Mouse (Mus musculus) embryonic facial prominence, embryonic 12.5 days (tissue): Measurements from ENCODE around the gene Stk39. TPM values are rescaled to one million over a fixed set of nuclear protein-coding genes. Genes with fewer than 3 reads are reported as not detected.

Source experiments
- ATAC-seq: fragments of 200-750 bp; cut with Nextera tagmentation; 2 replicates; pipeline ENCODE4 v1.8.0; 2017; ENCODE audit not compliant: insufficient number of reproducible peaks, insufficient read depth, low FRiP score, low TSS enrichment
- H3K27ac ChIP-seq: fragments of 300-500 bp; sonication (generic); 2 replicates; pipeline ENCODE4 v1.5.1; 2016; ENCODE audit warnings: mild to moderate bottlenecking
- H3K27me3 ChIP-seq: fragments of 300-500 bp; sonication (generic); 2 replicates; pipeline ENCODE4 v1.6.1; 2016; ENCODE audit warnings: mild to moderate bottlenecking, moderate library complexity
- H3K36me3 ChIP-seq: fragments of 300-500 bp; sonication (generic); 2 replicates; pipeline ENCODE4 v1.6.1; 2016; ENCODE audit warnings: mild to moderate bottlenecking
- H3K4me1 ChIP-seq: fragments of 300-500 bp; sonication (generic); 2 replicates; pipeline ENCODE4 v1.6.1; 2016
- H3K4me2 ChIP-seq: fragments of 300-500 bp; sonication (generic); replicated peaks from 2 replicates; pipeline ENCODE4 v1.6.1; 2016; ENCODE audit warnings: mild to moderate bottlenecking, moderate library complexity
- H3K4me3 ChIP-seq: fragments of 300-500 bp; sonication (generic); 2 replicates; pipeline ENCODE4 v1.5.1; 2016; ENCODE audit warnings: mild to moderate bottlenecking
- H3K9ac ChIP-seq: fragments of 300-500 bp; sonication (generic); 2 replicates; pipeline ENCODE4 v1.6.1; 2016; ENCODE audit warnings: mild to moderate bottlenecking, moderate library complexity
- H3K9me3 ChIP-seq: fragments of 300-500 bp; sonication (generic); 2 replicates; pipeline ENCODE4 v1.6.1; 2016; ENCODE audit warnings: mild to moderate bottlenecking, moderate library complexity
- WGBS: fragments of 180-500 bp; shearing (Covaris S2); methylation state at CpG from one replicate; pipeline ENCODE4 v1.1.7; 2016; 5-methylcytosine and 5-hydroxymethylcytosine counted together
- polyA plus RNA-seq: library from polyadenylated mRNA; unstranded; fragments of >200 nt; fragmentation: Nextera tagmentation; extraction: Ambion mirVana; gene quantifications from 2 replicates; pipeline ENCODE4 v1.2.1, GENCODE M21; 2016

Gene Stk39
- polyA plus RNA-seq, 1 experiment from 2014 or later: 26.6 TPM

DNA sequence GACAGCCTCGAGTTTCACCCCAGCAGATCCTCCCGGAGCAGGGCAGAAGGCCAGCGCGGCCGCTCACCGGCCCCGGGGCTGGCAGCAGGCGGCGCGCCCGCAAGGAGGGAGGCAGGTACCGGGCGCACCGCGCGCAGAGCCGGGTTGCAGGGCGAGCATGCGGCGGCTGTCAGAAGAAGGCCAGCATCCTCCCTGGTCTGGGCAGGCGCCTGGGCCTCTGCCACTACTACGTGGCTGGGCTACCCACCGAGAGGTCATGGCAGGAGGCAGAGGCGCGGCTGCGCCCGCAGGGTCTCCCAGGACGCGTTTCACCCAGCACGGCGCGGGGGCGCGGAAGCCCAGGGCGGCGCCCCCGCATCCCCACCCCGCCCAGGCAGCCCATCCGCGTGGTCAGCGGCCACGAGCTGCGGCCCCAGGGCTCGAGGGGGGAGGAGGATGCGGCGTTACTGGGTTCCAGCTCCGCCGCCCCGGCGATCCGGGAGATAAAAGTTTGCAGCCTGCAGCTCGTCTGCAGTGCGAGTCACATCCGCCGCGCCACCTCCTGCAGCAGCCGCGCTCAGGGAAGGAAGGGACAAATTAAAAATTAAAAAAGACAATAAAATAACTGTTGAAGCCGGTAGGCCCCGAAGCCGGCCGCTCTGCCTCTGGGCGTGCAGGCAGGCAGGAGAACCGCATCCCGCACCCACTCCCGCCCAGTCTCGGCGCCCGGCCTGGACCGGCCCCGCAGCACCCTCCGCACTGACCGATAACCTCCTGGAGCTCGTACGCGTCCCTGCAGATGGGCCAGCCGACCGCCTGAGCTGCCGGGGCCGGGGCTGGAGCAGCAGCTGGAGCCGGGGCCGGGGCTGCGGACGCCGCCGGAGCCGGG is 943 bp downstream of the Stk39 start:
- no peaks in the 10 kb centered on the region for H3K9me3 ChIP-seq
- peaks cover 12% of the 10 kb centered on the region; the same call in 1 of the 2 replicates for H3K4me1 ChIP-seq
- H3K36me3 ChIP-seq: no peaks in the 10 kb centered on the region
- under 1% methylated on average over 86 of the region's 87 CpGs for WGBS
- no peaks in the 10 kb centered on the region for H3K27me3 ChIP-seq
- peak overlapping the region; percentile 91 for H3K4me3 ChIP-seq
- peak overlapping the region; percentile 85 for H3K27ac ChIP-seq
- peak; percentile 68 for ATAC-seq
- peak overlapping the region; percentile 74 for H3K4me2 ChIP-seq
- H3K9ac ChIP-seq: peak overlapping the region; percentile 87

DNA sequence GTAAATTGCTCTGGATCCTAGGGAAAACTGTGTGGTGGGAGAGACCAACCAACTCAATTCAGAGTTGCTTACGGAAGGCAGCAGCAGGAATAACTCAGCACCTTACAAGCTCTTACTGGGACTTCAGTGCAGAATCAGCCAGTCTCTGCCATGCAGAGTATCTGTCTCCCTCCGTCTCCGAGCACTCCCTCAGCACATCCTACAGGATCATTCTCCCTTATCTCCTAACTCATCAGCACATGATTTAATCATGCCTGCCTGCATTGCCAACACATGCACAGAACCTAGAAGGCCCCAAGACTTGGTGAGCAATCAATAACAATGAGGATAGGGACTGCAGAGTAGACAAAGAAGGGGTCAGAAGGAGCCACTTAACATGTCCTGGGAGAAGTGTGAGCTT is 2.6 kb downstream of the Stk39 start:
- no peaks in the 10 kb centered on the region for H3K27me3 ChIP-seq
- WGBS: 83% methylated on average over 3 of the region's 3 CpGs
- H3K9me3 ChIP-seq: no peaks in the 10 kb centered on the region
- no peak overlapping the region for H3K9ac ChIP-seq
- no peaks in the 10 kb centered on the region for H3K36me3 ChIP-seq
- no peak overlapping the region for H3K4me2 ChIP-seq
- no peak overlapping the region for H3K4me3 ChIP-seq
- ATAC-seq: no peak
- H3K4me1 ChIP-seq: peaks cover 12% of the 10 kb centered on the region; the same call in 1 of the 2 replicates
- no peak overlapping the region for H3K27ac ChIP-seq

DNA sequence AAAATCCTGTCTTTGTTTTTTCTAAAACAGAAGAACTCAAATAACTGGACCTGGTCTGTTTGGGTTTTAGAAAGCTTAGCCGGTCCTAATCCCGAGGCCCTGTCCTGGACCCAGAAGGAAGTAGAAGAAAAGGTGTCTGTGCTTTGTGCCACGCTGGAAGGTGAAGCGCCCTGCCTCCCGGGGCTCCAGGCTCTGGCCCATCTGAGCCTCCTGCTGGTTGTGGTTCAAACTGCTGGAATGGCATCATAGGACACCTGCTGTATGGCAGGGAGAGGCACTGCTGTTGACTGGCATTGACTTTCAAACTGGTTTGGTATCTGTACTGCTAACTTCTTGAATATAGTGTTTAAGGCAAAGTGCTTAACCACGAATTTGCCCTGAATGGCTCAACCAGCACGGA is 3.4 kb downstream of the Stk39 start:
- Histone ChIP-seq H3K9me3 (no peaks in the 10 kb centered on the region), H3K27me3 (no peaks in the 10 kb centered on the region), H3K4me1 (peaks cover 12% of the 10 kb centered on the region; the same call in 1 of the 2 replicates), H3K27ac (no peak overlapping the region), H3K4me2 (no peak overlapping the region), H3K9ac (no peak overlapping the region), H3K4me3 (no peak overlapping the region), H3K36me3 (no peaks in the 10 kb centered on the region)
- WGBS: 44% methylated on average over 7 of the region's 7 CpGs
- no peak for ATAC-seq

DNA sequence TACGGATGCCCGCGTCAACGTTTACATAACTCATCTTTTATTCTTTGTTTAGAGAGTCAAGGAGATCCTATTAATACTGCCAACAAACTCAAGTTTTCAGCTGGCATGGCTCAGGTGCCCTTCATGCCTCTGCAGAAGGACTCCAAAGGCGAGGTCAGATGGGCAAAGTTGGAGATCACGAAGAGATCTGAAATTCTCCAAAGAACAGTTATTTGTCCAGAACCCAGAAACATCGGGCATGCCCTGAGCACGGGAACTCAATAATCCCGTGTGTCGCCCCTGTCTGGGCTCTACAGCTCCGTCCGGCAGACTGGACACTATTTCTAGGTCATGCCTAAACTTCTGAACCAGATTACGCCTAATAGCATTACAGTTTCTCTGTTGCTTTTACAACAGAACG is 3.8 kb downstream of the Stk39 start:
- Histone ChIP-seq H3K27ac (no peak overlapping the region), H3K4me2 (no peak overlapping the region), H3K27me3 (no peaks in the 10 kb centered on the region), H3K9ac (no peak overlapping the region), H3K4me3 (no peak overlapping the region), H3K4me1 (peaks cover 12% of the 10 kb centered on the region; the same call in 1 of the 2 replicates), H3K36me3 (no peaks in the 10 kb centered on the region), H3K9me3 (no peaks in the 10 kb centered on the region)
- 87% methylated on average over 14 of the region's 14 CpGs for WGBS
- no peak for ATAC-seq

DNA sequence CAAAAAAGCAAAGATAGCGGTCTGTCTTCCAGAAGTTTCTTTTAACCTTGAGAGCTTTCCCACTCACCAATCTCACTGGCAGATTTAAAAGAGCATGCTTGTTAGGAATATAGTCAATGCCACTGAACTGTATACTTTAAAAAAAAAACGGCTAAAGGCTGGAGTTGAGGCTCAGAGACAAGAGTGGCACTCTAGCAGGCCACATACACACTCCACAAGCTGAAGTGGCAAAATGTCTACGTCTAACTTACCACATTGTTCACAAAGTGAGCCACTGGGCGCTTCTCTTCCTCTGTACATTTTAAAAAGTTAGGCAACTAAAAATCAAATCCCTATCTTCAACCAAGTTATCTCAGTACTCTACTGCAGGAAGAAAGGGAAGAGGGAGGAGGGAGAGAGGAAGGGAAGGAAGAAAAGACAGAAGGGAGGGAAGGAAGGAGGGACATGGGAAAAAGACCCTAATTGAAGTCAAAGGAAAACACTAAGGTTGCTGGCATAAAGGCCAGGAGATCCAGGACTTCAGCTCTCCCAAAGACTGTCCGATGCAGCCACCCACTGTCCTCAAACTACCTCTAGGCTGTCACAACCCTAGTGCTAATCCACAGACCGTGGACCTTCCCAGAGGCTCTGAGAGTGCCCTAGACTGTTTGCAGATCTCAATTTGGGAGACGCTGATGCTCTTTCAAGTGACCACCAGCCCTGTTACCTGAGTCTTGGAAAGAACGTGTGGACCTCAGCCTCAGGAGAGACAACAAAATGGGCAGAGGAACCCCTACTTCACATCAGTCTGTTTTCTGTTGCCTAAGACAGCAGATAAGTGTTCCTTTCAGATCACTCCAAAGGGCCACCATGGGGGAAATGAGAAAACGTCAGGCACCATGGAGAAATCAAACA is 4.7 kb downstream of the Stk39 start:
- Histone ChIP-seq H3K36me3 (no peaks in the 10 kb centered on the region), H3K9ac (no peak overlapping the region), H3K4me3 (no peak overlapping the region), H3K27ac (no peak overlapping the region), H3K27me3 (no peaks in the 10 kb centered on the region), H3K4me2 (no peak overlapping the region), H3K9me3 (no peaks in the 10 kb centered on the region), H3K4me1 (0 out of 2 replicates have a peak, but pooled peaks cover 7% of the 10 kb centered on the region)
- no peak for ATAC-seq
- WGBS: 87% methylated on average over 9 of the region's 9 CpGs

DNA sequence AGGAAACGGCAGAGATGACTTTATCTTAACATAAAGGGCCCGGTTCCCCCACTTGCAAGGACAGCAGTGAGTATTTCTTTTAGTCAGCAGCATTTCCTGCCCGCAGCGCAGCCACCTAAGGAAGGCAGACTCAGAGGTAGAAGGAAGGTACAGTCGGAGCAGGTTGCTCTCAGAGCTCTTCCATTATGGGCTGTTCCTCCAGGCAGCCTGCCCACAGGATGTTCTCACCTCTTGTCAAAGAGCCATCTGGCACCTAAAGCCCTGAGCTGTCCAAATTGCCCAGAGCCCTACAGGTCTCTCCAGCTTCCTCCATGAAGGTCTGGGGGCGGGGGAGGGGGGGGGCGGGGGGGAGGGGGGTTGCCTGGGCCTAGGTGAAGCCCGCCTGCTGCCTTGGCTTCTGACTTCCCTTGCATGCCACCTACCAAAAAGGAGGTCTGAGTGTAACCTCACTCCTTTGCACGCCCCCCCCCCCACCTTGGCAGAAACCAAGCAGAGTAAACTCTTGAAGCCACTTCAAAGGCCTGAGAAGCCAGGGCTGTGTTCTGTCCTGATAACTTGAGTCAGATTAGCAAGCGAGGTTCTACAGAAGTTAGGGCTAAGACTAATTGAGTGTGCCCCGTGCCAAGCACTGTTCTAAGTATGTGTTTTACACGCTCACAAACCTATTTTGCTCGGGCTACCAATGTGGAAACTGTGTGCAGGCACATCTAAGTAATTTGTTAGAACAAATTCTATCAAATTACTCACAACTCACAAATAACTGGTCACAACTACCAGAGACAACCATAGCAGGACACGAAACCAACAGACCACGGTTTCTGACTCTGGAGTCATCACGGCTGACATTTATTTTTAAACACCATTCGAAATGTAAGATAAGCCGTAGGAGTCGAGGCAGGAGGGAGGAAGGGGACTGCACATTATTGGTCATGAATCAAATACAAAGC is 5.7 kb downstream of the Stk39 start:
- H3K4me1 ChIP-seq: 0 out of 2 replicates have a peak, but pooled peaks cover 7% of the 10 kb centered on the region

DNA sequence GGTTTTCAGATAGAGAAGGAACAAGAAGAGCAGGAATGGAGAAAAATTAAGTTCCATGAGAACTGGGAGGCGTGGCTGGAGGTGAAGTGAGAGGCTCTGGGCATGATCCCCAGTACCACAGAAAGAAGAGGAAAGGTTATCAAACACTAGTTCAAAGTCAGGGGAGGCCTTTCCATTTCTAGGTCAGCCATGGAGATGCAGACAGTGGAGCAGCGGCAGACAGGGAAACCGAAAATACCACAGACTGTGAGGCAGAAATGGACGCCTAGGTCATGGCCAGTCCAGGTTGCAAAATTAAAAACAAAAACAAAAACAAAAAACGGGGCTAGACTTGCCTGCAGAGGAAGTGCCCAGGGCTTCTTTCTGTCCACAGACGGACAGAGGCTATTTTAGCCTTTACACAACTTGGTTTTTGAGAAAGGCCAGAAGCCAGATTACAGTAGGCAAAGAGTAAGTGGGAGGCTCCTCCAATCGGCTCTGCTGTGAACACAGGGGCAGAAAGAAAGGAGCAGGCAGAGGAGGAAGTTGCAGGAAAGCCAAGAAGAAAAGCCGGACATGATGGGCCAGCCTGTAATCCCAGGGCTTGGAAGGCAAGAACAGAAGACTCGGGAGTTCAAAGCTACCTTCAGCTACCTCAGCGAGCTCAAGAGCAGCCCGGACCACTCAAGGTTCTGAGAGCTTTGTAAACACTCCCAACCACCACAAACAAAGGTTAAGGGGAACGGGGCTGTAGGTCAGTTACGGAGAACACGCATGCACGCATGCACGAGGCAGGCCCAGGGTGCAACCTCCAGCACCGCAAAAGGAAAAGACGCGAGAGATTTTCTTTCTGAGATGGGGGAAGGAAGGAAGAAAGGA is 6.6 kb downstream of the Stk39 start:
- Histone ChIP-seq H3K27me3 (no peaks in the 10 kb centered on the region), H3K36me3 (no peaks in the 10 kb centered on the region), H3K4me1 (0 out of 2 replicates have a peak, but pooled peaks cover 7% of the 10 kb centered on the region), H3K4me2 (no peak overlapping the region), H3K27ac (no peak overlapping the region), H3K9ac (no peak overlapping the region), H3K9me3 (no peaks in the 10 kb centered on the region), H3K4me3 (no peak overlapping the region)
- WGBS: 73% methylated on average over 19 of the region's 19 CpGs
- ATAC-seq: no peak

More for the DNA sequence above, 5.7 kb downstream of the Stk39 start:
- Histone ChIP-seq H3K9ac (no peak overlapping the region), H3K27ac (no peak overlapping the region), H3K4me2 (no peak overlapping the region), H3K4me3 (no peak overlapping the region), H3K36me3 (no peaks in the 10 kb centered on the region), H3K9me3 (no peaks in the 10 kb centered on the region), H3K27me3 (no peaks in the 10 kb centered on the region)
- ATAC-seq: no peak
- 76% methylated on average over 17 of the region's 19 CpGs for WGBS

DNA sequence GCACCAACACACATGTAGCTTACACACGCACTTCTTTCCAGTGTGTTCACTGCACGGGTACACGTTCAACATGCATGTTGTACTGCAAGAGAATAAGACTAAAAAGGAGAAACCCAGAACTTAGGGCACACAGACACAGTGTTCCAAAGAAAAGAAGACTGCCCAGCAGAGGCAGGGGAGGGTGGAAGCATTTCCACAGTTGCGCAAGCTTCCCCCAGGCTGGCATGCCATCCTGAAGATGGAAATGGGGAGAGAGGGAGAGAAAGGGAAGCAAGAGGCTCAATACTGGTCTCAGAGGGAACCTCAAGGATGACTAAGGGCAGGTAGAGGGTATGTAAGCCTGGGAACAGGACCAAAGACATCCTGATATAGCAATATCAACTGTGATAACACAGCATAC is 7.6 kb downstream of the Stk39 start:
- no peak overlapping the region for H3K4me2 ChIP-seq
- no peak for ATAC-seq
- WGBS: 97% methylated on average over 4 of the region's 4 CpGs
- H3K27me3 ChIP-seq: no peaks in the 10 kb centered on the region
- no peaks in the 10 kb centered on the region for H3K36me3 ChIP-seq
- H3K9ac ChIP-seq: no peak overlapping the region
- no peaks in the 10 kb centered on the region for H3K9me3 ChIP-seq
- no peak overlapping the region for H3K4me3 ChIP-seq
- no peak overlapping the region for H3K27ac ChIP-seq
- 0 out of 2 replicates have a peak, but pooled peaks cover 7% of the 10 kb centered on the region for H3K4me1 ChIP-seq

DNA sequence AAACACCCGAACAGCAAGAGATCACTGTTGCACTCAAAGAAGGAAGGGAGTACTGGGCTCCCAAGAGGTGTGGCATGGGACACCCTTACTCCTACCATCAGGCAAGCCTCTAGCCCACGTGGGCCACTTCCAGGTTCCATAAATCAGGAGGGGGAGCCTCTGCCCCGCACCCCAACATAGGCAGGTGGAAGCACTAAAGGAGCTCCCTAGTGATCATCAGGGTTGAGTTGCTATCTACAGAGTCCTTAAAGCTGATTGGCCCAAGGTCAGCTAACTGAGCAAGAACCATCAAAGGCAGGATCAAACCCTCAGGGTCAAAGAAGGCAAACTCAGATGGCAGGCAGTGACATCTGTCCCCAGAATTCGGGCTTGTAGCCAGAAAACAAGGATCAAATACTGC is 8.3 kb downstream of the Stk39 start:
- H3K9ac ChIP-seq: no peak overlapping the region
- no peaks in the 10 kb centered on the region for H3K9me3 ChIP-seq
- H3K4me2 ChIP-seq: no peak overlapping the region
- H3K4me3 ChIP-seq: no peak overlapping the region
- H3K36me3 ChIP-seq: no peaks in the 10 kb centered on the region
- 75% methylated on average over 4 of the region's 4 CpGs for WGBS
- no peak for ATAC-seq
- no peaks in the 10 kb centered on the region for H3K27me3 ChIP-seq
- 0 out of 2 replicates have a peak, but pooled peaks cover 7% of the 10 kb centered on the region for H3K4me1 ChIP-seq
- H3K27ac ChIP-seq: no peak overlapping the region

DNA sequence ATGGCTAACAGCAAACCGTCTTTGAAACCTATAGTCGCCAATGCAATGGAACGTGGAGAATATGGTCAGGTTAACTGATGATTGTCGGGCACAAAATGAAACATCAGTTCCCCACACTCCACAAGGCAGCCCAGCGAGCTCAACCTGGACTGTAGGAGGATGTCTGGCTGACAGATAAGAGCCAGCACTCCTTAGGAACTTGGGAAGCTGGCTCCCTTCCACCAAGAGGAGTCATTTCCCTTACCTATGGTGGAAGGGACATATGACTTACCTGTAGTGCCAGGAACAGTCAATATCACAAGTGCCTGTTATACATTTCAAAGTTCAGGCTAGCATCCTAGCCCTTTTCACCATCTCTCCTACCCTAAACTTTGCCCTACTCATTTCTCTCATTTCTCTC is 14.0 kb downstream of the Stk39 start:
- Histone ChIP-seq H3K9me3 (no peaks in the 10 kb centered on the region), H3K9ac (no peak overlapping the region), H3K36me3 (no peaks in the 10 kb centered on the region), H3K27ac (no peak overlapping the region), H3K4me3 (no peak overlapping the region), H3K27me3 (no peaks in the 10 kb centered on the region), H3K4me2 (no peak overlapping the region), H3K4me1 (no peaks in the 10 kb centered on the region)
- ATAC-seq: no peak
- WGBS: 88% methylated on average over 5 of the region's 5 CpGs
